Mouse (Mus musculus) T-cell, adult 66 days (primary cell): ENCODE measurements around the gene Odam. TPM values are rescaled to one million over a fixed set of nuclear protein-coding genes. Genes with fewer than 3 reads are reported as not detected.

Experiments
- total RNA-seq, 2 experiments: library from RNA; stranded (reverse); gene quantifications; 3 replicates in 1 of 2; 4 replicates in 1 of 2; pipeline ENCODE4 v1.2.4; 2023

Odam gene
- total RNA-seq, result not detected

GRCm38 (mm10) chr5:87884729-87885128 lies at the start of gene Odam:
Gene Odam, plus strand, starts transcription at chr5:87885029.

GRCm38 (mm10) chr5:87925372-87925771 lies 40.5 kb downstream of the Odam start, which contains the start of gene Csn3:
Gene Csn3, plus strand, starts transcription at chr5:87925579.

Other genes starting within 250 kb of the Odam start
- not detected for gene Csn1s1, start 218.8 kb upstream of the Odam start, total RNA-seq
- not detected for gene Csn2, start 185.4 kb upstream of the Odam start, total RNA-seq
- gene Csn1s2a, start 110.5 kb upstream of the Odam start, total RNA-seq, result not detected
- not detected for gene Csn1s2b, start 76.9 kb upstream of the Odam start, total RNA-seq
- not detected for gene Prr27, start 59.3 kb upstream of the Odam start, total RNA-seq
- gene Csn3, start 40.5 kb downstream of the Odam start, total RNA-seq, result not detected
- not detected for gene 2310003L06Rik, start 84.4 kb downstream of the Odam start, total RNA-seq
- gene Gm28434, start 84.5 kb downstream of the Odam start, total RNA-seq, result not detected
- not detected for gene Cabs1, start 94.4 kb downstream of the Odam start, total RNA-seq
- gene Smr3a, start 117.5 kb downstream of the Odam start, total RNA-seq, result not detected
- not detected for gene Smr2, start 201.5 kb downstream of the Odam start, total RNA-seq
- not detected for gene Gm11116, start 226.5 kb downstream of the Odam start, total RNA-seq